Mouse (Mus musculus): ENCODE measurements at regions not wholly inside any gene's neighbourhood (a gene's known extent, or its start where the extent isn't known, plus 50 kb on each side); places are given as distances from the start of the nearest gene placed in this dataset.

DNA sequence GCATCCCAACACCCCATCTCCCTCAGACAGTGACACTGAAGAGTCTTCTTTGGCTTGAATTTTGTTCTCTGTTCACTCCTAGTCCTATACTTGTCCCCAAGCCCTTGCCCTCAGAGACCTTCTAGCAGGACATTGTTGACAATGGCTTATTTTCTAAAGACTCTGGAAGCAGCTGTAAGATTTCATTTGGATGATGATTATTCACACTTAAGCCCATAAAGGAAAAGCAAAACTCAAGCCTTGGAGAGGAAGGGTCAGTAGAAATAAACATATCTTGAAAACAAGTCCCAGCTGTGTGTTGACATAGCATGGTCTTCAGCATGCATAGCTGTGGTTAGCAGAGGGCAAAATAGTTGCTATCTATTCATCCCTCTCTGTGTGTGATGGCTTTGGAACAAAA lies 59.9 kb upstream of the Cdh11 start:
- DNase-seq (ENCODE audit: low spot score) = no peak

- DNase-seq (ENCODE audit: low spot score) = no peak
These were observed 74.6 kb upstream of the Cdh11 start for GRCm38 (mm10) chr8:102860021-102860420.

DNA sequence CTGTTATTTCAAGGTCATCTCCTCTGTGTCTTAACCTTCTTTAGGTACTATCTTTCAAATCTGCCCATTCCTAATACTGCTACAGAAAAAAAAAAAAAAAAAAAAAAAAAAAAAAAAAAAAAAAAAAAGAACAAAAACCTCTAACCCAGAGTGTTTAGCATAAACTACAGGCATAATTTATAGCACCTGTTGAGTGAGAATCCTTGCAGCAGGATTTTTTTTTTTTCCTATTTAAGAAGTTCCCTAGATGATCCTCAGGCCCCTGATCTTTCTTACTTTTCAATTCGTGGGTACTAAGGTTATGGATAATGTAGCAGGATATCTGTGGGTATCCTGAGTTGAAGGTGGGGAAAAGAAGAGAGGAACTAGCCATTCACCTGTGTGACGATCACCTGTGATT lies 114.1 kb upstream of the Cdh11 start:
- no peak for DNase-seq (ENCODE audit: low spot score)

GRCm38 (mm10) chr8:102900662-102901061 lies 115.2 kb upstream of the Cdh11 start:
- no peak for DNase-seq (ENCODE audit: low spot score)

DNA sequence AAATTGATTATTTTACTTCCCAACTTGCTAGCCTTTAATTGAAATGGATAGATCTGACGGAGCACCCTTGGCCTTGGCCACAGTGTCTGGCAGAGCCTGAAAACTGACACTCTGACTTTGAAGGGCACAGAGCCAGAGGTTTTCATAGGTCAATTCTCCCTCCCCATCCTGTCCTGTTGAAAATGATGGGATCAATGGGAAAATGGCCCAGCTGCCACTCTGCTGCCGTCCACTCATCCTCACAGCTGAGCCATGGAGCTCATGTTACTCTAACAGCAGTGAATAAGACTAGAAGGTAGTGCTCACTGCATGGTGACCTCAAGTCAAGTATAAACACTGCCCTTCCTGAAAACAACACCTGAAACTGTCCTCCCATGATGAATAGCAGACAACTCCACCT lies 122.0 kb upstream of the Cdh11 start:
- DNase-seq (ENCODE audit: low spot score) = no peak

DNA sequence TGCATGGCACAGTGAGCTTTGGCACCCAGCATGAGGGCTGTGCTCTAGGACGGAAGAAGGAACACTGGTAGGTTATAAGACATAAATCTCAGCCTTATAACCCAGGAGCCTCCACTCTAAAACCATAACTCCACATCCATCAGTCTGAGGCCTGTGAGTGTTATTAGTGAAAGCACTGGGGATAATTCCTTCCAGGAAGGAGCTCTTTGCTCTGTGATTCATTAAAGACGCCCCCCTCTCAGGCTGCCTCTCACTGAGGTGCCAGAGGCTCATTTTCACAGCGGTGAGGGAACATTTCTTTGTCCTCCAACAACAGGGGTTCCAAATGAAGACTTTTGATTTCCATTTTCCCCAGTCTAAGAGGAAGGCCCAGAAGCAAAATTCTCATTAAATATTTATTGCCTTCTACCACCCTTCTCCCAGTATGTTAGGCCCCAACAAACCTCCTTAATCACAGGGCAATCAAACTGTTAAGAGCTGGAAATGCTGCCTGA lies 145.9 kb upstream of the Cdh11 start:
- DNase-seq (ENCODE audit: low spot score) = no peak

- no peak for DNase-seq (ENCODE audit: low spot score)
These were observed 153.3 kb upstream of the Cdh11 start for GRCm38 (mm10) chr8:102938771-102939170.

GRCm38 (mm10) chr8:102945546-102945945 lies 160.1 kb upstream of the Cdh11 start:
- no peak for DNase-seq (ENCODE audit: low spot score)

DNA sequence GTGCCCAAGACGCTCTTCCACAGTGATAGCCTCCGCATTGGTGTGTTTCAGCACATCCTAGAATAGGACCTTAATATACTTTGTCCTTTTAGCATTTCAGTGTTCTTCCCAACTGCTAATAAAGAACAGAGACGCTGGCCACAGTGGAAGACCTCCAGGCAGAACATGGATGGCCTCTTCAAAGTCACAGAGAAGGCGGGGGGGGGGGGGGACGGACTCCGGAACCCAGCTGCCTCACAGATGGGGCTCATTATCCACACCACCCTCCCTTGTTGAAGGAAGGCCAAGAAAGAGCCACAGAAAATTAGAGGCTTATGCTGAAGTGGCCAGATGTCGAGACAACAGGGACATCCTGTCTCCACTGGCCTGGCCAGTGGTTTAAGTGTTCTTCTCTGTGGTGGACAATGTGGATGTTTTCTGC lies 192.7 kb upstream of the Cdh11 start:
- DNase-seq (ENCODE audit: low spot score) = no peak

- no peak for DNase-seq (ENCODE audit: low spot score)
These were observed 197.9 kb upstream of the Cdh11 start for GRCm38 (mm10) chr8:102983220-102983909.

DNA sequence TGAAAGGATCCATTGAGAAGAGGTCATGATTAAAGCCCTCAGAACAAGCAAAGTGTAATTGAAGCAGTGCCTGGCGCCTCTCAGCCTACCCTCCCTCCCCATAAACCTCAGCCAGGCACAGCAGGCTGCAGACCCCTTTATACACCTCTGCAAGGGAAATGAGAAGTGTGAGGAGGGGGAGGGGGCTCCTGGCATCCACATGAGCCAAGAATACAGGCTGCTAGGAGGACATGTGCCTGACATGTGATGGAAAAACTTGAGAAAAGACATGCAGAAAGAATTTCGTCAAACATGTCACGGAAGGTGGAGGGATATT lies 198.4 kb upstream of the Cdh11 start:
- DNase-seq (ENCODE audit: low spot score) = no peak

DNA sequence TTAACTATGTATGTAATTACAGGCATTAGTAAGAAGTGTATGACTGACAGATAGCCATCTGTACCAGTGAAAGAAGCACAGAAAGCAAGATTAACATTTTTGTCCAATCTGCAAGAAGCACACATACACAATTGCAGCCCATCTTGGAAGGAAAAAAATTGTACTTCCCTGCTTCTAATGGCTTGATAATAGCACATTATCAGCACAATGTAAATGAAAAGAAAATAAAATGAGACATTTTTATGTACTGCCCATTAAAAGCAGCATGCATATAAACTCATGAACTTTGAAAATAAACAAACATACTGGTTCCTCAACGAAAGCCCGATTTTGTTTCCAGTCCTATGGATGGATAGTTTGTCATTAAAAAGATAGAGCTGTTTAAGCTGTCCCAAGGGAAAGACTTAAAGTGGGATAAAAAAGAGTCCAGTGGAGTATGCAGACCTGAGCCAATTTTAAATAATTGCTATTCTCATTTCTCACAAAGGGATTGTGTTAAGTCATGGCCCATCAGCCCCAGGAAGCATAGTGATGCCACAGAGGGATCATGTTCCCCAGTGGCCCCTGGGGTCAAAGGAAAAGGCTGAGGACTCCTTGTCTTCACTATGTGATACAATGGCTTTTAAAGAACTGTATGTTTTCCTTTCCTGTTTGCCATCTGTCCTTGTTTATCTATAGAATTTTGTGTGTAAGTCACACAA lies 222.0 kb upstream of the Cdh11 start:
- DNase-seq (ENCODE audit: low spot score) = no peak

DNA sequence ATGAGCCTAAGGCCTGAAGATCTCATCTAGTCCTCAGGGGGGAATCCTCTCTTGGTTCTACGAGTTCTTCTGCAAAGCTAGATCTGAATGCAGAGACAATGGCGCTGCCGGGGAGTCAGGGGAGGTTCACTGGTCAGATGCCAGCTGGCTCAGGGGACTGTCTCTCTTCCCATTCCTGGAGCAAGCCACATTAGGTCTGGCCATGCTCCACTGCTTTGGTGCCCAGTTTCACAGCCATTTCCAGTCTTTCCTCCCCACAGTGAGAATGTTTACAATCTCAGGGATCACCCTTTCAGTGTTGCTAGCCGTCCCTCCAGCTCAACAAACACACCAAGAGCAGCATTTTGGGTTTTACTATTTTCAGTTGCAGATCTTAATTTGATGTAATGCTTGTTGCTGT lies 233.7 kb upstream of the Cdh11 start:
- DNase-seq (ENCODE audit: low spot score) = peak; percentile 52

- no peak for DNase-seq (ENCODE audit: low spot score)
These were observed 237.8 kb upstream of the Cdh11 start for GRCm38 (mm10) chr8:103023237-103023636.

DNA sequence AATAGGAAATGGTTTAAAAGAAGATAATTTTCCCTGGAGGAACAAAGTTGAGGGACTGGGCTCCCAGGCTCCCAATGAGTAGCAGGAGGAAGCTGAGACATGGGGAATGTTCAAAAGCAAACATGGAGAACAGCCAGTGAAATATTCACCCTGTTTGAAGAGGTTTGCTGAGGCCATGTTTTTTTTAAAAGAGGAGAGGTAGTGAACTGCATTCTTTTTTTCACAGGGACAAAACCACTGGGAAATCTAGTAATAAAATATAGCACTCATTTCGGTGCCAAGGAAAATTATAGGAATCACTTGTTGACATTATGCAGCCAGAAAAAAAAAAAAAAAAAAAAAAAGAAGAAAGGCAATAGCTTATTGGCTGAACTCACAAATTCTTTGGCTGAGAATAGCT lies 246.3 kb upstream of the Cdh11 start:
- no peak for DNase-seq (ENCODE audit: low spot score)

DNA sequence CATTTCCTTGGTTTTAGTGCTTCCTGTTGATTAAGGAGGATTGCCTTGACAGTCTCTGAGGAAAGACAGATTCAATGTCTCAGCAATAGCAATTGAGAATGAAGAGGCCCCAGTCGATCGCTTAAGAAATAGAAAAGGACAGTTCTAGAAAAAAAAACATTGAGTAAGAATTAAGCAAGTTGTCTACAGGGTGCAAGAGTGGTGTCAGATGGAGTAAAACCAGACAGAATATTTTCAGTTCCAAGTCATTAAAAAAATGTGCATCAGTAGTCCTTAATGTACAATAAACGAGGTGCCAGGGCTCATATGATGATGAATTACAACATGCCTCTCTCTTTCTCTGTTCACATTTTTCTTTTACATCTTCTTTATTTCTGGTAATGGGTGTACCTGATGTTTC lies 248.5 kb upstream of the Cdh11 start:
- no peak for DNase-seq (ENCODE audit: low spot score)

DNA sequence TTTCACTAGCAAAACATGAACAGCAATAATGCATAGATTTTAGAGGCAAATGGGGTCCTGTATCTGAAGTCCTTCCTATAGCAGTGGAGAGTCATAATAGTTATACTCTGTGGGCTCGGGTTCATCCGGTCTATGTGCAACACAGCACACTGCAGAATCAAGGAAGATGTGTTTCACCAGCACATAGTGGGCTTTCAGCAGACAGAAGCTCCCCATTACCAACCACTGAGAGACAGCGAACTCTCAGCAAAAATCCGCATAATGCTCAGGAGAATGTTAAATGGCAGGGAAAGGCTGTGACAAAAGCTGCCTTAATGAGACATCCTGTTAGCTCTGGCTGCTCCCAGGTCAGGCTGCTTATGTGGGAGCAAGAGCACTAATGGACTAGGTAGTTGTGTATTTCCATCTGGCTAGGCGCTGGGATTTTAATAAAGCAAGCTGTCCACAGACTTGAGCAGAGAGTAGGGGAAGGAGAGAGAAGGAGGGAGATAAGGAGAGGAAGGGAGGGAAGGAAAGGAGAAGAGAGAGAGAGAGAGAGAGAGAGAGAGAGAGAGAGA lies 286.7 kb upstream of the Cdh11 start:
- DNase-seq (ENCODE audit: low spot score) = no peak

GRCm38 (mm10) chr8:103072646-103073045 lies 287.2 kb upstream of the Cdh11 start:
- DNase-seq (ENCODE audit: low spot score) = no peak

DNA sequence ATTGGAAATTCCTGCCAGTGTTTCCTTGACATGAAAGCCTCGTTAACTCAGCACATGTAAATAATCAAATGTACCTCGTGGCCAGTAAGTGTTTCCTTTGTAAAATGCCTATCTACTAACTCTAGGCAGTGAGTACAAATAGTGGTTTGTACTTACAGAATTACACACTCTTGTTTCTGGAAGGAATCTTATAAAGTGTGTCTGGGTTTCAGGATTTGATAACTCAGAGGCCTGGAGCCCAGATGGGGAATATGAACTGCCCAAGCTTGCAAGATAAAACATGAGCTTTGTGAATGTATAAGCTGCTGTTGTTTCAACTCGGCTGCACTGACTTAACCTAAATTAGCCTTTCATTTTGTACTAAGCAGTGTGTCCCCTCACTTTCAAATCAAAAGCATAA lies 293.1 kb upstream of the Cdh11 start:
- DNase-seq (ENCODE audit: low spot score) = no peak

DNA sequence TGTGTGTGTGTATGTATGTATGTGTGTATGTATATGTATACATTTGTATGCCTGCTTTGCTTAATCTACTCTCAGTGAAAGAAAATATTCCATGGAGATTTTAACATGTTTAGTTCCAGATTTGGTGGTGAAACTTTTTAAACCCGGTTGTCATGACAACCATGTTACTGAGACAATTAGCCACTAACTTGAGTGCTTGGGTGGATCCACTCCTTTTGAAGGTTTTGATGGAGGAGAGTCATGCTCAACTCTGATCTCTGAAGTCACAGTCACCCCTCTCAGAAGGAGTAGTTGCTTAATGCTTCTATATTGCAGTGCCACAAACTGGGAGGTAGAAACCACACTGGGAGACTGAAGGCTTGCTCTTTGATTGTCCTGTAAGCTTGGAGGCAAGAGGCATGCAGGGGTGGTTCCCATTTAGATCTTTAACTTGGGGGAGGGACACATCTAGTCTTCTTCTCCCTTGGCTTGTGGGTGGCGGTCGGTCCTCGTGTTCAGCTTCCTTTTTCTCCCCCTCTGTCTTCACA lies 301.6 kb upstream of the Cdh11 start:
- DNase-seq (ENCODE audit: low spot score) = no peak

DNA sequence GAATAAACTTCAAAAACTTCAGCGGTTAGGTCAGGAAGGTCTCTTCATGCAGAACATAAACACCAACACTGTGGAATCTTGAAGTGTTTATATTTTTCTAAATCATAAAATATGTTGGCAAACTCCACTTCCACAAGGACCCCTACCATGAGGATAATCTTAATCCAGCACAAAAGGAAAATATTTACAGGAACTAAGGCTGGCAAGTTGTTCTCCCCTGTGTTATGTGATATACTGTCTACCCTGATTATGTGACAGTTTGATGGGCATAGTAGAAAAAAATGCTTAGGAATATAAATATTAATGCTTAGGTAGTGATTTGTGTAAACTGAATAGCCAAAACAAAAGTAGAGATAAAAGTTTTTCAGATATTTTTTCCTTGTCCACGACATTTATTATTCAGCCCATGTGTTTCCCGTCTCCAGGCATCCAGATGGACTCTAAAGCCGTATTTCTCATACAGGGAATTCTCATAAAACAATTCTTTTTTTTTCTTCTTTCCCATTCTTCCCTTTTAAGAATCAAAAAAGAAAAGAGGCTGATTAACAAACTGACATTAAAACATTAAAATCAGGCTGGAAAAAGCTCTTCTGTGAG lies 311.2 kb upstream of the Cdh11 start:
- no peak for DNase-seq (ENCODE audit: low spot score)

DNA sequence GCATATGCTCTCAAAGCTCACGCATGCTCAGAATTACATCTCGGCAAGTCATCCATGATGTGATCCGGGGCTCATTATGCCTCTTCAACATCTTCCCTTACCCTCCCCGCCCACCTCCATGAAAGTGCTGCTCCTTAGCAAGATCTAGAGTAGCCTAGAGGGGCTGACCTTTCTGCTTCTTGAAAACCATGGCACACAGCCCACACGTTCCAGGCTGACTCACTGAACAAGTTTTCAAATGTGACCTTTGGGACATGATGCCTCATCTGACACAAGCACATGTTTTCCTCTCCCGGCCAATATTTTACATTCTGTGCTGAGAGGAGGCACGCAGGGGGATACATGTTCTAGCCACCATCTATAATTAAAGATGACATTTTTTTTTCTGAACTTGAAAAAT lies 340.1 kb upstream of the Cdh11 start:
- DNase-seq (ENCODE audit: low spot score) = no peak

GRCm38 (mm10) chr8:103138136-103138535 lies 352.7 kb upstream of the Cdh11 start:
- no peak for DNase-seq (ENCODE audit: low spot score)
